Mouse (Mus musculus) cerebellum, adult 9-11 months (tissue): ENCODE measurements at regions not wholly inside any gene's neighbourhood (a gene's known extent, or its start where the extent isn't known, plus 50 kb on each side); places are given as distances from the start of the nearest gene placed in this dataset.

Experiments used
- DNase-seq: peaks from one replicate; pipeline ENCODE4 v3.0.0; 2022

GRCm38 (mm10) chr7:136559536-136559935, 334.9 kb upstream of the Mgmt start:
- DNase-seq: no peak

GRCm38 (mm10) chr7:136570911-136571310, 323.5 kb upstream of the Mgmt start:
- no peak for DNase-seq

GRCm38 (mm10) chr7:136581896-136582295, 312.5 kb upstream of the Mgmt start:
- no peak for DNase-seq

DNA sequence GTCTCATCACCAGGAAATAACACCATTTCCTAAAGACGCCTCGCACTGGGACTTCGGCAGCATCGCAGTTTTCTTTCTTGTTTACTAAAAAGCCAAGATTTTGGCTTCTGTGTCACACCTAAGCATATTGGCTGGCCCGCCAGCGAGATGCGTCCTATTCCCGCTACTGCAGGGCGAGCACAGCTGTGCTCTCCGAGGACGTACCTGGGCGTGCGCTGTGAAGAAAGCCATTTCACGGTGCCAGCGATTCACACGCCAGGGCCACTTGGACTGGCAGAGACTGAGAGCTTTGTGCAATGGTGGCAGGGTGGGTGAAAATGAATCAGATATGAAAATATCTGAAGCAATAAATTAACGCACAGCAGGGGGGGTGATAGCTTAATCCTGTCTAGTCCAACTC, 310.1 kb upstream of the Mgmt start:
- DNase-seq: no peak

DNA sequence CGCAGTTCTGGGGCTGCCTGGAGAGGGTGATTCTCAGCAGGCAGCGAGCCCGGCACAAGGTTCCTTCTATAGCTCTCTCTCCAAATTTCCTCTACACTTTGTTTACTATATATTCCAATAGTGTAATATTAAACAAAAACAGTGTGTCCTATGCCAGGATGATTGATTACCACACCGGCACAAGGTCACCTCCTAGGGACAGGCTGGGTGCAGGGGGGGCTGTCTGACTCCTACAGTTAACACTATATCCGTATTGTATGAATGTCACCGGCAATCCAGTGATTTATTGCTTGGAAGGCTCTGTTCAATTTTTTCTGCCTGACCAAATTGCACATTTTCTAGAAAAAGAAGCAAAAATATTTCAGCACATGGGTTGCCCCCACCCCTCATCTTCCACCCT, 305.9 kb upstream of the Mgmt start:
- no peak for DNase-seq

DNA sequence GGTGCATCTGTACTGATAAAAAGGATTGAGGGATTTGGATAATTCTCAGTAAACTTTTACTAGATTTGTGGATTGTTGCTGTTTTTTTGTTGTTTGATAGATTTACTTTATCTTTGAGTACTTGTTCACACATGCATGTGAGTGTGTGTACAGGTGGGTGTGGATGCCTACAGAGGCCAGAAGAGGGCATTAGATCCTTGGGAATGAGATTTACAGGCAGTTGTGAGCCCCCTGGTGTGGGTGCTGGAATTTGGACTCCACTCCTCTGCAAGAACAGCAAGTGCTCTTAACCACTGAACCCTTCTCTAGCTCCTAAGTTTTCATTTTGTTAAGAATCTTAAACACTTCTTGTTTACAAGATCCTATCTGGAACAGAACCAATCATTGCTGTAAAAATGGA, 303.5 kb upstream of the Mgmt start:
- no peak for DNase-seq

DNA sequence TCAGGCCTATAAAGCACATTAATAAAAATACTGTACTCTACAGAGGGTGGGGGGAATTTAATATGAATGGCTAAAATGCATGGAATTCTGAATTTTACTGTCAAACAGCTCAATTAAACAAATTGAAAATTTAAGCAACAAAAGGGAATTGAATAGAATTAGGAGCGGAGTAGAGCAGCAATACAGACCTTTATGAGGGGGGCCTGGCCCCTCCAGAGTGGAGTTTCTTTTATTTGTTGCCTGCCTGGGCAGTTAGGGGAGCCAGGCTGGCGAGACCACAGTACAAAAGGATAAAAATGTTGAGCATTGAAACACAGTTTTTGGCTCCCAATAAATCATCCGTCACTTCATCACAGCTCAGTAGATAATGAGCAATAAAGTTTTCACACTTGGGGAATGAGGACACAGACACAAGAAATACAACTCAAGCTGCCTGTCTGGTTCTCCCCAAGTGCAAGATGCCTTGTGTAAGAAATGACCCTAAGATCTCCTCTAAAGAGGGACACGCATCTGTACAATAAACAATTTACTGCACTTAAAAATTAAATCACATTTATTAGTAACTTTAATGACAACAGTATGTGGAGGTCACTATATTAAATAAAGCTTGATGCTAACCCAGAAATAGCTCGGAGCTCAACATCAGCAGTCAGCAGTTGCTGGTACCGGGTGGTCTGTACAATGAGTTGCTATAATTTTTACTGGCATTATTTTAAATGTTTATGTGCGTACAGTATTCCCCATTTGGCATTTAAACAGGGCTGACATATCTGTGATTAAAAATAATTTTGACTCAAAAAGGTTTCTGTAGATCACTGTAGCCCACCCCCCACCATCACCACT, 286.9 kb upstream of the Mgmt start:
- DNase-seq: no peak

GRCm38 (mm10) chr7:136613496-136613895, 280.9 kb upstream of the Mgmt start:
- no peak for DNase-seq

GRCm38 (mm10) chr7:136624496-136624895, 269.9 kb upstream of the Mgmt start:
- no peak for DNase-seq

DNA sequence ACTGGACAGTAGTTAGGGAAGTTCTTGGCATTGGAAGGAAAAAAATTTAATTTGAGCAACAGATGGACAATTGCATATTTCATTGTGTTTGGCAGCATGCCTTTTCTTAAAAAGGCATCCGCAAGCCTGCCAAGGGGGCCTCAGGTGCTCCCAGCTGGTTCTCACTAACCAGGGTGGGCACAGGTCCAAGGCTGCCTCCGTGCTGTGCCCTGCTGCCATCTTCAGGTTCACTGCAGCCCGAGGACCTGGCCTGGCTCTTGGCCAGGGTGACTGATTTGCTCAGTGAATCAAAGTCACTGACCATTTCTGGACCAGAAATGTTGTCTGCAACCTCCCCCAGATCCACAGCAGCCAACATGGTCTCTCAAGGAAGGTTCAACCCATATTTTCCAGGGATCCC, 263.3 kb upstream of the Mgmt start:
- DNase-seq: peak; percentile 80

DNA sequence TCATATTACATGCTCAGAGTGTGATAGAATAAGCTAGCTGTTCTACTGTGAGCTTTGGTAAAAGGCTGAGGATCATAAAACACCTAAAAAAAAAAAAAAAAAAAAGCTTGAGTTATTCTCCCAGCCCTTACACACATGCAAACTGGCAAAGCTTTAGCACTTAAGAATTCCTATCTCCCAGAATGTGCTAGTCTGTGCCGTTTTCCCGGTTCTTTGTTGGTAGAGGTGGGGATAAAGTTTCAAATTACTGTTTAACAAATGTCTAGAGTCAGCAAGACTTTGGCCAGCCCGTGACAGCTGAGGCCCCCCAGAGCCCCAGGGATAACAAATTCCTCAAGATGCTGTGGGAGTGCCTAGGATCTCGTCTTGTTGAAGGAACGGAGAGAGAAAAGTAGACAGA, 254.3 kb upstream of the Mgmt start:
- DNase-seq: no peak

- no peak for DNase-seq
Measured at GRCm38 (mm10) chr7:136640771-136641170, 253.6 kb upstream of the Mgmt start.

DNA sequence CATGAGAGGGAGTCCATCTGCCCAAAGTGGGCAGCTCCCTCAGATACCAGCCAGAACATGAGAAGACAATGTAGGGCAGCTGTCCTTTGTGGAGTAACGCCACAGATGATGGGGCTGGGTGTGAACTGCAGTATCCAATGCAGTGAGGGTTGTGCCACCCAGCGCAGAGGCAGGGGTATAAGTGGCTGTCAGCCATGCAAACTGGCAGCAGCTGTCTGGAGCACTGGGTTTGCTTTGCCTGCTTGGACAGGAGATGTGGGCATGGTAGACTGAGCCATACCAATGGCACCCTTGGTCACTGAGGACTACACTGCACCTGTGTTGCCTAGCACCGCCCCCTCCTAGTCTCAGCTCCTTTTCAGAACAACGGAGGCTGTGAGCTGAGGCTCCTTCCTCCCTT, 244.6 kb upstream of the Mgmt start:
- DNase-seq: no peak

GRCm38 (mm10) chr7:136659930-136660329, 234.5 kb upstream of the Mgmt start:
- no peak for DNase-seq

- DNase-seq: no peak
Measured at GRCm38 (mm10) chr7:136660401-136660800, 234.0 kb upstream of the Mgmt start.

DNA sequence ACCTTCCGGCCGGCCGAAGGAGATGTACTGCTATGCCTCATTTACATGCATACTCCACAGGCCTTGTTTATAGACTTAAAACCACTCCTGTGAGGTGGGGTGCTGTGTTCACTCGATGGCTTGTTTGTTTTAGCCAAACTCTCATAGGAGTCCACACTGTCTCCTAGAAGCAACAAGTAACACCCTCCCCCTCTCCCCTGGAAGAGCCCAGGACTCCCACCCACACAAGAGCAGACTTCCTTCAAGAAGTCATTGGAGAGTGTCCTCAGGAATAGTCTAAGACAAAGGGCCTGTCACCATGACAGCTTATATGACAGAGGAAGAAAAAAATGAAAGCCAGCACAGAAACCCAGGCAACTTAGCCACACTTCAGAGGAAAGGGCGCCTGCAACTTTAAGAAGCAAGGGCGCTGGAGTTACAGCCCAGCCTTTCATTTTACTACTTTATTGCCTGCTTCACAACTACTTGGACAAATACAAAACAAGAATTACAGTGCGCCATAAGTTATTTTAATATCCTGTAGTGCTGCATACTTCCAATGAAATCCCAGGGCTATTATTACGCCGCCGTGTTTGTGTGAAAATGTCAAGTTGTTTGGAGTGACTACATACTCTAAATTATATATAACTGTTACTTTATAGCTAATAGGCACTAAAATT, 229.9 kb upstream of the Mgmt start:
- no peak for DNase-seq

DNA sequence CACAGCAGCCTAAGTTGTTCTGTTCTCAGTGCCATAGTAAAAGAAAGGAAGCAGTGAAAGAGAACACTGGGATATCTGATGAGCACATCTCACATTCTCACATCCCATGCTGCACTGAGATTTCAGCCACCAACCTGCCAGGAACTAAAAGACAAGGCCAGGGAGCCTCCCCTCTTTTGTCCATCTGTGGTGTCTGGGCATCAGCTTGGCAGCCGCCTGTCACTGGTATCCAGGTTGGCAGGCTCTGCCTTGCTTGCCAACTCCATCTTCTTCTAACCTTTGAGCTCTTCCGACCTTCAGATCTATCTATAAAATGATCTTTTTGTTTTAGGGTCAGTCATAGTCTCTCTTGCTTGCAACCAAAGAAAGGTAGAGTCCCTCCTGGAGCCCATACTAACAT, 228.5 kb upstream of the Mgmt start:
- no peak for DNase-seq

GRCm38 (mm10) chr7:136666707-136667106, 227.7 kb upstream of the Mgmt start:
- DNase-seq: no peak

DNA sequence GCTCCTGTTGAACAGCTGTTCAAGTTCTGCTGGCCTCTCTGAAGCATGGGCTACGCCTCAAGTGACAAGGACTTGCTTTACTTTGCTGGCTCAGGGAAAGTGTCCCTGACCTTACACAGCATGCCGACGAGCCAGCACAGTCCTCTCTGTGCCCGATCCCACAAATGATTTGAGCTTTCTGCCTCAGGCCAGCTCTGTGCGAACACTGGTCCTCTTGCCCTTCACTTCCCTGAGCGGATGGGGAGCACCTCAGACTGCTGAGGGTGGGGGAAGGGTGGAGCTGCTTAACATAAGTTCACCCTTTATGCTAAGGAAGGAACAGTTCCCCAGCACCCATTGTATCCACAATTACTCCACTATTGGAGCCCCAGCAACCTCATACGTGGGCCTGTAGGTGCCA, 223.7 kb upstream of the Mgmt start:
- DNase-seq: no peak

- DNase-seq: no peak
Measured at GRCm38 (mm10) chr7:136674159-136674558, 220.3 kb upstream of the Mgmt start.

DNA sequence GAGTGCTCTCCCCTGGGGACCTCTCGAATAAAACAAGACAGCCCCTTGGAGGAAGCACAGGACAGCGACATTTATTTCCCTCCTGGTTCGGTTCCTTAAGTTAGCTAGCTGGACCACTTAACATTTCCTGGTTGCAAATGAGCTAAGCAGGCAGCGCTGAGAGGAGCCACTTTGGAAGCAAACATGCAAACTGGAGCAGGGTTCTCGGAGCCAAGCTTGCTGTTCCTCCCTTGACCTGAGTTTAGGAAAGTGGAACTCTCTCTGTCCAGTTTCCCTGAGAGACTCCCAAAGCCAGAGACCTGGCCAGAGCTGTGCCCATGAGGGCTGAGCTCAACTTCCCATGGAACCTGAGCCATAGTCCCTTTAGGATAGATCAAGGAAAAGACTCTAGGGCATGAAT, 219.4 kb upstream of the Mgmt start:
- no peak for DNase-seq

DNA sequence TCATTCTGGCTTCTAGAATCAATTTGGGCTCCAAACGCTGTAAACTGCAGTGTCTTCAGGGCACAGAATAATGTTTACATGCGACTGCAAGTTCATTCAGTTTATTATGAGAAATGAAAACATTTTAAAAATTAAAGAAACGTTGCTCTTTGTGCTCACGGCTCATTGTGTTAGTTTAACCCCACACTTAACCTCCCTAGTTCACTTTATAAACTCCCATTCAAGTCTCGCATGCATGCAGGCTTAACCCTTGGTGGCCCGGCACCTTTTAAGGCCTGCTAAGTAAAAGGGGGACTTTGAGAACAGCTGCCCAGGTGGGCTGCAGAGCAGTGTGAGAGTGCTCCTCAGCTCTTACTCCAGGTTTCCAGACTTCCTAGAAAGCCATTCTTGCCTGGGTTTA, 218.3 kb upstream of the Mgmt start:
- no peak for DNase-seq

DNA sequence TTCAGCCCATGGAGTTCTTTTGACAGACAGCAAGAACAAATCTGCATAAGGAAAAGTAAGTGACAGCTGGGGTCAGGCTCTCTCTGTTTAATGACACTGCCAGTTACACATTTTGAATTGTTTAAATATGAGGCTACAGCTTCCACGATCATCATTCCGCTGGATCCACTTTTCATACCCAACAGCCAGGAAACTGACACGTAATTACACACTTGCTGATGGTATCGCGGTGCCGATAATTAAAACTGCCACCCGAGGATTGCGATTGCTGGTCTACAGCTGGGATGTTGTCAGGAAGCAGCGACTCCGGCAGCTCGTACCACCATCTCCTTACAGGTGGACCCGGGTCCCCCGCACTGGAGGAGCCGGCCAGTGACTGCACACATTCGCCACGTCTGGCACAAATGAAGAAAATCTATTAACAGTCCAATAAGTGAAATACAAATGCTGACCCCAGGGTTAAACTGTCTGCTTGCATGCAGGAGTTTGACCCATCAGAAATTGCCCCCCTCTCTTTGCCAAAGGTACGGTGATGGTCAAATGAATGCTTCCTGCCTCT, 217.3 kb upstream of the Mgmt start:
- DNase-seq: no peak

DNA sequence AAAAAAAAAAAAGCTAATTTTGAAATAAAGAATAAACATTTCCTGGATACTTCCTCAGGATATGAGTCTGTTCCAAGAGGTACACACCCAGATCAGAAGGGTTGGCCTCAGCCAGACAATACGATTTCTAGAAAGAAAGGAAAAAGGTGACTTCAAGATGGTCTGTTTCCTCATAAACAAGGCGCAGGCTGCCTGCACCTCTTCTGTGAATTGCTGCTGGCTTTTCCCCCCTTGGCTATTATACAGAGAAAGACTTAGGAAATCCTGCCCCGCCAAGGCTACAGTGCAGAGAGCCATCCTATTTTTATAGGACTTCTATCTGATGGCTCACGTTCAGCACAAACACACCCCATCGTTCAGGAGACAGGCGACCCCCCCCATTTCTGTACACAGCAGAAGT, 204.8 kb upstream of the Mgmt start:
- no peak for DNase-seq
